Mouse (Mus musculus) stomach, embryonic 15.5 days (tissue): ENCODE measurements at regions not wholly inside any gene's neighbourhood (a gene's known extent, or its start where the extent isn't known, plus 50 kb on each side); places are given as distances from the start of the nearest gene placed in this dataset.

Experiments
- ATAC-seq: fragments of 200-750 bp; cut with Nextera tagmentation; 2 replicates; pipeline ENCODE4 v1.8.0; 2017; ENCODE audit warnings: low read depth, moderate number of reproducible peaks, moderate TSS enrichment; ENCODE audit not compliant: insufficient read depth, low FRiP score
- H3K27ac ChIP-seq: fragments of 300-500 bp; sonication (generic); 2 replicates; pipeline ENCODE4 v1.5.1; 2015; ENCODE audit warnings: mild to moderate bottlenecking, inconsistent platforms
- H3K27me3 ChIP-seq: fragments of 300-500 bp; sonication (generic); replicated peaks from 2 replicates; pipeline ENCODE4 v1.6.1; 2015; ENCODE audit warnings: inconsistent platforms
- H3K36me3 ChIP-seq: fragments of 300-500 bp; sonication (generic); 2 replicates; pipeline ENCODE4 v1.6.1; 2015; ENCODE audit warnings: inconsistent platforms
- H3K4me1 ChIP-seq: fragments of 300-500 bp; sonication (generic); 2 replicates; pipeline ENCODE4 v1.6.1; 2015; ENCODE audit warnings: inconsistent platforms
- H3K4me2 ChIP-seq: fragments of 300-500 bp; sonication (generic); 2 replicates; pipeline ENCODE4 v1.6.1; 2015; ENCODE audit warnings: mild to moderate bottlenecking, inconsistent platforms
- H3K4me3 ChIP-seq: fragments of 300-500 bp; sonication (generic); replicated peaks from 2 replicates; pipeline ENCODE4 v1.5.1; 2015; ENCODE audit warnings: inconsistent platforms
- H3K9ac ChIP-seq: fragments of 300-500 bp; sonication (generic); 2 replicates; pipeline ENCODE4 v1.6.1; 2015; ENCODE audit warnings: inconsistent platforms
- H3K9me3 ChIP-seq: fragments of 300-500 bp; sonication (generic); 2 replicates; pipeline ENCODE4 v1.6.1; 2016; ENCODE audit warnings: inconsistent platforms
- WGBS: fragments of 180-500 bp; shearing (Covaris S2); methylation state at CpG from one replicate; pipeline ENCODE4 v1.1.7; 2015; 5-methylcytosine and 5-hydroxymethylcytosine counted together

GRCm38 (mm10) chr13:71248261-71249031 is 406.8 kb upstream of the Adamts16 start:
- Histone ChIP-seq H3K36me3 (no peaks in the 10 kb centered on the region), H3K9me3 (no peaks in the 10 kb centered on the region), H3K27ac (no peak overlapping the region), H3K4me3 (no peak overlapping the region), H3K27me3 (no peaks in the 10 kb centered on the region), H3K9ac (no peak overlapping the region), H3K4me2 (no peak overlapping the region), H3K4me1 (no peaks in the 10 kb centered on the region)
- 46% methylated on average over 8 of the region's 8 CpGs for WGBS
- no peak for ATAC-seq

DNA sequence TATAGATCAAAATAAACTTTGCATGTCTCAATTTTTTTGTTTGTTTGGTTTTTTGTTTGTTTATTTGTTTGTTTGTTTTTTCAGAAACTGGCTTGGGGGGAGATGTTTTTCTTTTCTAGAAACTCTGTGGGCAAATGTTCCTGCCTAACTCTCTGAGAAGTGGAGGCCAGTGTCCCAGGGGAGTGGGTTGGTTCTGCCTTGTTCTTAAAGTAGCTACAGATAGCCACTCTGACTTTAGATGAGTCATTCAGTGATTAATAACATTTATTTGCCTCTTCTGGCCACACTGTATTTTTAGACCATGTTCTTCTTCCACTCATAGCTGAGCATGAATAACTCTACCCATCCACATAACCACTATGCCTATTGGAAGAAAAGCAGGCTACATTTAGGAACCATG is 405.6 kb upstream of the Adamts16 start:
- ATAC-seq = no peak
- Histone ChIP-seq H3K36me3 (no peaks in the 10 kb centered on the region), H3K4me2 (no peak overlapping the region), H3K4me1 (no peaks in the 10 kb centered on the region), H3K4me3 (no peak overlapping the region), H3K27me3 (no peaks in the 10 kb centered on the region), H3K9me3 (no peaks in the 10 kb centered on the region), H3K27ac (no peak overlapping the region), H3K9ac (no peak overlapping the region)

- no peaks in the 10 kb centered on the region for H3K27me3 ChIP-seq
- ATAC-seq = no peak
- H3K36me3 ChIP-seq = no peaks in the 10 kb centered on the region
- H3K4me2 ChIP-seq = no peak overlapping the region
- H3K9ac ChIP-seq = no peak overlapping the region
- no peaks in the 10 kb centered on the region for H3K4me1 ChIP-seq
- H3K4me3 ChIP-seq = no peak overlapping the region
- H3K27ac ChIP-seq = no peak overlapping the region
- H3K9me3 ChIP-seq = no peaks in the 10 kb centered on the region
- 67% methylated on average over 4 of the region's 4 CpGs for WGBS
These were observed 403.7 kb upstream of the Adamts16 start for GRCm38 (mm10) chr13:71245326-71245725.

DNA sequence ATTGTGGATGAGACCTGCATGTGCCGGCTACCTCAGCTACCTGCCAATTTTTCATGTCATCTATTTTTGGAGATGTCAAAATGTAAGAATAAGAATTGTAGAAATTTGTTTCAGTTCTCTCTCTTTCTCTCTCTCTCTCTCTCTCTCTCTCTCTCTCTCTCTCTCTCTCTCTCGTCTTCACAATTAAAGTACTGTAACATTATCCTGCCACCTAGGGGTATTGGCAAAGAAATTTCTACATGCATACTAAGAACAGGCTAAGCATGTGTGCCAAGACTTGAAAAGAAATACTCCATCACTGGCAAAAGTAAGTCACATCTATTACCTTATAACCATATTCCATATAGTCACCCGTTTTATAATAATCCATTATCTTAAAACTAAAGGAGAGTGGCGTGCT is 398.2 kb upstream of the Adamts16 start:
- Histone ChIP-seq H3K36me3 (no peaks in the 10 kb centered on the region), H3K27ac (no peak overlapping the region), H3K9ac (no peak overlapping the region), H3K4me3 (no peak overlapping the region), H3K27me3 (no peaks in the 10 kb centered on the region), H3K4me2 (no peak overlapping the region), H3K9me3 (no peaks in the 10 kb centered on the region), H3K4me1 (no peaks in the 10 kb centered on the region)
- no peak for ATAC-seq
- 67% methylated on average over 4 of the region's 4 CpGs for whole genome bisulfite sequencing

- Histone ChIP-seq H3K27me3 (no peaks in the 10 kb centered on the region), H3K4me3 (no peak overlapping the region), H3K9me3 (no peaks in the 10 kb centered on the region), H3K4me1 (no peaks in the 10 kb centered on the region), H3K27ac (no peak overlapping the region), H3K36me3 (no peaks in the 10 kb centered on the region), H3K4me2 (no peak overlapping the region), H3K9ac (no peak overlapping the region)
- no peak for ATAC-seq
- WGBS = 87% methylated on average over 4 of the region's 4 CpGs
These were observed 393.7 kb upstream of the Adamts16 start for GRCm38 (mm10) chr13:71235338-71235737.

- Histone ChIP-seq H3K27me3 (no peaks in the 10 kb centered on the region), H3K9ac (no peak overlapping the region), H3K4me2 (no peak overlapping the region), H3K4me3 (no peak overlapping the region), H3K36me3 (no peaks in the 10 kb centered on the region), H3K9me3 (no peaks in the 10 kb centered on the region), H3K27ac (no peak overlapping the region), H3K4me1 (no peaks in the 10 kb centered on the region)
- WGBS = 59% methylated on average over 5 of the region's 5 CpGs
- ATAC-seq = no peak
These were observed 389.6 kb upstream of the Adamts16 start for GRCm38 (mm10) chr13:71231182-71231581.

- H3K4me1 ChIP-seq = no peaks in the 10 kb centered on the region
- H3K27ac ChIP-seq = no peak overlapping the region
- H3K27me3 ChIP-seq = no peaks in the 10 kb centered on the region
- no peak for ATAC-seq
- H3K9ac ChIP-seq = no peak overlapping the region
- H3K9me3 ChIP-seq = no peaks in the 10 kb centered on the region
- no peak overlapping the region for H3K4me2 ChIP-seq
- no peak overlapping the region for H3K4me3 ChIP-seq
- 58% methylated on average over 5 of the region's 5 CpGs for WGBS
- no peaks in the 10 kb centered on the region for H3K36me3 ChIP-seq
These were observed 373.2 kb upstream of the Adamts16 start for GRCm38 (mm10) chr13:71214776-71215175.

DNA sequence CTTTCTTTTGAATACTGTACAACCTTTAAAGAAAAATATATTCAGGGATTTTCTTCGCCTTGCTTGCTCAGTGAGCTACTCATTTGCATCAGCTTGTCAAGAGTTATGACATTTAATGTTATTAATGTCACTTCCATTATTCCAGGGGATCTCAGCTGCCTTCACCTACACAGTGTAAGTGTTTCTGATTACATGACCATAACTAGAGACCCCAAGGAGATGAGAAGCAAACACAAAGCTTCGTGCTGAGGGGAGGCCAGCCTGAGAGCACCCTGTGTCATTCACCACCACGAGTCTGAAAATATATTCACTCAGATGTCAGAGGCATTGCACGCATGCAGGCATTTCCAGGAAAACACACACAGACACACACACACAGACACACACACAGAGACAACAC is 369.8 kb upstream of the Adamts16 start:
- Histone ChIP-seq H3K36me3 (no peaks in the 10 kb centered on the region), H3K4me2 (no peak overlapping the region), H3K9ac (no peak overlapping the region), H3K27me3 (no peaks in the 10 kb centered on the region), H3K9me3 (no peaks in the 10 kb centered on the region), H3K4me3 (no peak overlapping the region), H3K27ac (no peak overlapping the region), H3K4me1 (no peaks in the 10 kb centered on the region)
- 68% methylated on average over 4 of the region's 4 CpGs for WGBS
- no peak for ATAC-seq

DNA sequence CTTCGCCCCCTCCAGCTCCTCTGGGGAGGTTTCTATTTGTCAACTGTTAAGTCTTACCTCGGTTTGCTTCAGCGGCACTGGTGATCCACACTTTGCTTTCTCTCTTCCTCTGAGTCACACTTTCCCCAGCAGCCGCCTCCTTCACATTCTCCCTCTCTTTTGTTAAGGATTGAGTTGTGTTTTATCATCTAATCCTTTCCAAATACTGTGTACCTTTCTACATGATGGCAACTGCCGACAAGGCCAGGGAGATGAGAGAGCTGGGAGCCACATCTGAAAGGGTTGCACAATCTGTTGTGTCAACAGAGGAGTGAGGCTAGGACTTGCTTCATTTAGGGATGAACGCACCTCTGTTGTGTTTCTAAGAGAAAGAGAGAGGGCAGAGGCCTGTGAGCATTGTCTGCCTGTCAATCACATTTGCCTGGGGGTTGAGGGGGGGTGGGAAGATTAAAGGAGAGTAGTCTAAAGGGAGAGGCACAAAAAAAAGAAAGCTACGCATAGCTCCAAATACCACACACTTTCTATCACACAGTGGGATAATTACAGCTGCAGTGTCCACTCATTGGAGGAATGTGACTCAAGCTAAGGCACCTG is 369.1 kb upstream of the Adamts16 start:
- Histone ChIP-seq H3K9ac (no peak overlapping the region), H3K4me1 (no peaks in the 10 kb centered on the region), H3K9me3 (no peaks in the 10 kb centered on the region), H3K27me3 (no peaks in the 10 kb centered on the region), H3K36me3 (no peaks in the 10 kb centered on the region), H3K4me2 (no peak overlapping the region), H3K4me3 (no peak overlapping the region), H3K27ac (no peak overlapping the region)
- peak; percentile 47 for ATAC-seq
- 45% methylated on average over 7 of the region's 7 CpGs for WGBS

DNA sequence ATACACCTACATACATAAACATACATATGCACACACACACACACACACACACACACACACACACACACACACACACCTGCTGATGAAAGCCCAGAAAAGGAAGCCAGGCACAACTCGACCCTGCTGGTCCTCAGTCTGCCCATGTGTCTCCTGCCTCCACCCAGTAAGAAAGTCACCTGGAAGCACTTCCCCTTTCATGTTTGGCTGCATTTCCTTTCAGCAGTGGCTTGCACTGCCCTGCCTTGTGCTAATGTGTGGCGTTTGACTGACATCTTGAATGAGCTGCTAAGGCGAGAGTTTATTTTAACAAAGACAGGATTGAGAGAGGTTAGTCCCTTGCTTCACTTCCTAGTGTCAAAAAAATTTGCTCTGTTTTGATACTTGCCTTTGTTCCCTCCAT is 364.1 kb upstream of the Adamts16 start:
- Histone ChIP-seq H3K27ac (no peak overlapping the region), H3K27me3 (no peaks in the 10 kb centered on the region), H3K9me3 (no peaks in the 10 kb centered on the region), H3K4me3 (no peak overlapping the region), H3K9ac (no peak overlapping the region), H3K4me1 (no peaks in the 10 kb centered on the region), H3K4me2 (no peak overlapping the region), H3K36me3 (no peaks in the 10 kb centered on the region)
- ATAC-seq = no peak
- WGBS = 29% methylated on average over 3 of the region's 3 CpGs

DNA sequence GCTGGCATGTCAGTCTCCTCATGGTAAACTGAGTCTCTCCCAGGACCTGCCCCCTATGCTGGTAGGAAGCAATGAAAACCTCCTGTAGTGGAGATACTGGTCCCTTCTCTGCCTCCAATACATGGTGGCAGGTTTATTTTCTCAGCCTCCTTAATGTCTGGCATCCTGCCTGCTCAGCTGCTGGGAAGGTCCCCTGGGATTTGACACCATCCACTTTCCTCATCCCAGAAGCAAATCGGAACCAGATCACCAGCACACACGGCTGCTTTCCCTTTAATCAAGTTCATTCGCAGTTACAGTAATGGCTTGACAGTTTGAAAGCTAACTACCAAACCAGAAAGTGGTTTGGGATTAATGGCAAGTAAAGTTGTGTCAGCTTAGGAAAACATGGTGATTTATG is 359.0 kb upstream of the Adamts16 start:
- Histone ChIP-seq H3K4me1 (no peaks in the 10 kb centered on the region), H3K36me3 (no peaks in the 10 kb centered on the region), H3K27me3 (no peaks in the 10 kb centered on the region), H3K4me3 (no peak overlapping the region), H3K9me3 (no peaks in the 10 kb centered on the region), H3K9ac (no peak overlapping the region), H3K4me2 (no peak overlapping the region), H3K27ac (no peak overlapping the region)
- ATAC-seq = no peak
- WGBS = 36% methylated on average over 3 of the region's 3 CpGs

GRCm38 (mm10) chr13:71195675-71196074 is 354.1 kb upstream of the Adamts16 start:
- H3K4me1 ChIP-seq = no peaks in the 10 kb centered on the region
- WGBS = 88% methylated on average over 4 of the region's 4 CpGs
- no peak overlapping the region for H3K9ac ChIP-seq
- H3K36me3 ChIP-seq = no peaks in the 10 kb centered on the region
- H3K4me2 ChIP-seq = no peak overlapping the region
- no peaks in the 10 kb centered on the region for H3K9me3 ChIP-seq
- H3K4me3 ChIP-seq = no peak overlapping the region
- no peaks in the 10 kb centered on the region for H3K27me3 ChIP-seq
- H3K27ac ChIP-seq = no peak overlapping the region
- ATAC-seq = no peak

DNA sequence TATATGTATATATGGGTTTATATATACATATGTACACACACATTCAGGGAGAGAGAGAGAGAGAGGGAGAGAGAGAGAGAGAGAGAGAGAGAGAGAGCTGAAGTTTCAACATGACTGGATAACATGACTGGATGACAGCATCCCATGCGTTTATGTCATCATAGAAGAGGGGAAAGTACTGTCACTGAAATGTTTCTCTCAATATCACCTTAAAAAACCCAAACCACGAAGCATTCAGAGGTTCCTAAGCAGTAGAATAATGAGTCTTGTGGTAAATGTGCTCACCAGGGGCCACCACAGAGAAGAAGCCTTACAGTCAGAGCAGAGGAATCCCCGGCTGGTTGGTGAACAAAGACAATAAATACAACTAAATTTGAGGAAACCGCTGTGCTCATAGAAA is 342.9 kb upstream of the Adamts16 start:
- no peak overlapping the region for H3K4me3 ChIP-seq
- H3K4me1 ChIP-seq = no peaks in the 10 kb centered on the region
- no peaks in the 10 kb centered on the region for H3K27me3 ChIP-seq
- no peak overlapping the region for H3K27ac ChIP-seq
- H3K9me3 ChIP-seq = no peaks in the 10 kb centered on the region
- no peak for ATAC-seq
- H3K36me3 ChIP-seq = no peaks in the 10 kb centered on the region
- no peak overlapping the region for H3K4me2 ChIP-seq
- 78% methylated on average over 4 of the region's 4 CpGs for WGBS
- H3K9ac ChIP-seq = no peak overlapping the region
